Mouse (Mus musculus) frontal cortex, postnatal 25 days (tissue): Measurements from ENCODE around the gene Tomm40.

ENCODE experiments used
- DNase-seq, 2 experiments: peaks; one replicate each; pipeline ENCODE4 v3.0.0; 2022; ENCODE audit warnings: low spot score in 2 of 2

The Tomm40 gene

GRCm38 (mm10) chr7:19744590-19745385, 29.6 kb upstream of the Tomm40 start:
- DNase-seq: no peak

GRCm38 (mm10) chr7:19743791-19744190, 28.6 kb upstream of the Tomm40 start:
- DNase-seq: no peak

GRCm38 (mm10) chr7:19742468-19742867, 27.2 kb upstream of the Tomm40 start:
- no peak for DNase-seq

GRCm38 (mm10) chr7:19741329-19742031, 26.2 kb upstream of the Tomm40 start:
- no peak for DNase-seq

GRCm38 (mm10) chr7:19740269-19740668, 25.0 kb upstream of the Tomm40 start:
- DNase-seq: no peak

- DNase-seq: no peak
Measured at GRCm38 (mm10) chr7:19738771-19739170, 23.5 kb upstream of the Tomm40 start.

- no peak for DNase-seq
Measured at GRCm38 (mm10) chr7:19736389-19737057, 21.3 kb upstream of the Tomm40 start.

- no peak for DNase-seq
Measured at GRCm38 (mm10) chr7:19734178-19734666, 19.0 kb upstream of the Tomm40 start.

- DNase-seq: no peak
Measured at GRCm38 (mm10) chr7:19726541-19726940, 11.3 kb upstream of the Tomm40 start.

- no peak for DNase-seq
Measured at GRCm38 (mm10) chr7:19724167-19724566, 8.9 kb upstream of the Tomm40 start.

GRCm38 (mm10) chr7:19722754-19723195, 7.5 kb upstream of the Tomm40 start:
- no peak for DNase-seq

- no peak for DNase-seq
Measured at GRCm38 (mm10) chr7:19719200-19719599, 4.0 kb upstream of the Tomm40 start.

GRCm38 (mm10) chr7:19718297-19718952, 3.2 kb upstream of the Tomm40 start:
- no peak for DNase-seq

GRCm38 (mm10) chr7:19717346-19717745, 2.1 kb upstream of the Tomm40 start:
- DNase-seq: no peak

GRCm38 (mm10) chr7:19716822-19717221, 1.6 kb upstream of the Tomm40 start:
- DNase-seq: no peak

- DNase-seq: no peak
Measured at GRCm38 (mm10) chr7:19716055-19716682, 931 bp upstream of the Tomm40 start.

GRCm38 (mm10) chr7:19714836-19715235, 402 bp downstream of the Tomm40 start:
- peak in 1 of 2 experiments; percentile 35 for DNase-seq

- DNase-seq: no peak
Measured at GRCm38 (mm10) chr7:19713598-19713997, 1.6 kb downstream of the Tomm40 start.

GRCm38 (mm10) chr7:19713196-19713595, 2.0 kb downstream of the Tomm40 start:
- DNase-seq: no peak

GRCm38 (mm10) chr7:19712414-19712813, 2.8 kb downstream of the Tomm40 start:
- DNase-seq: no peak

GRCm38 (mm10) chr7:19710650-19711049, 4.6 kb downstream of the Tomm40 start:
- no peak for DNase-seq
